Mouse (Mus musculus) adrenal gland, adult 2 months (tissue): ENCODE data around the gene Itch. TPM values are rescaled to one million over a fixed set of nuclear protein-coding genes. Genes with fewer than 3 reads are reported as not detected.
"Not testable (repeated sequence)": the region's sequence is repeated elsewhere in the genome, so short reads cannot be mapped to it uniquely, and the experiment has no call there.

ENCODE experiments used
- DNase-seq: peaks from one replicate; pipeline ENCODE4 v3.0.0; 2021
- polyA plus RNA-seq: library from polyadenylated mRNA; depleted of rRNA; stranded (reverse); fragments of >200 nt; gene quantifications from 2 replicates; pipeline ENCODE4 v1.2.3, GENCODE M21; 2012
- total RNA-seq, 2 experiments: library from RNA; stranded (reverse); gene quantifications; 2 replicates each; pipeline ENCODE4 v1.2.3; 2021

The Itch gene
- total and polyA plus RNA-seq, 3 experiments = 3.6 to 48.2 (median 47.0) TPM

DNA sequence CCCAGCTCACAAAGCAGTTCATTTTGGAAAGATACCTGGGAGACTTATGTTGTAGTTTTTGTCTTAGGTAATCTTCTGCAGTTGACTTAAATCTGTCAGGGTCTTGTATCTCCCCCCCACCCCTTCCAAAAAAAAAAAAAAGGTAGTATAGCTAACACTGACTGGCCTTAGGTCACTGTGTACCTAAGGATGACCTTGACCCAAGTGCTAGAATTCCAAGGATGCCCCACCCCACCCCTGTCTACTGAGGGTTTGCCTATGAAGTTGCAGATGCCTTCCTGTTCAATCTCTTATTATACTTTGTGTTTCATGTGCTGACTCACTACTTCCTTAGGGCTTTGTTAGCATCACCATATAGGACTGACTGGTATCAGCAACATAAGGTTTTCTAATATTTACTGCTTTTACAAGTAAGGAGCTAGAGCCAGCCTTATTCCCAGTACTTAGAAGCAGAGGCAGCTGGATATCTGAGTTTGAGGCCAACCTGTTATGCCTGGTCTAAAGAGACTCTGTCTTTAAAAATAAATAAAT is 8.8 kb downstream of the Itch start:
- no peak for DNase-seq

DNA sequence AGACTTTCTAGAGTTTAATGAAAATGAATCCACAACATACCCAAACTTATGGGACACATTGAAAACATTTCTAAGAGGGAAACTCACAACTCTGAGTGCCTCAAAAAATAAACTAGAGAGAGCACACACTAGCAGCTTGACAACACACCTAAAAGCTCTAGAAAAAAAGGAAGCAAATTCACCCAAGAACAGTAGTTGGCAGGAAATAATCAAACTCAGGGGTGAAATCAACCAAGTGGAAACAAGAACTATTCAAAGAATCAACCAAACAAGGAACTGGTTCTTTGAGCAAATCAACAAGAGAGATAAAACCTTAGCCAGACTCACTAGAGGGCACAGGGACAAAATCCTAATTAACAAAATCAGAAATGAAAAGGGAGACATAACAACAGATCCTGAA is 16.0 kb downstream of the Itch start:
- DNase-seq = not testable (repeated sequence)

DNA sequence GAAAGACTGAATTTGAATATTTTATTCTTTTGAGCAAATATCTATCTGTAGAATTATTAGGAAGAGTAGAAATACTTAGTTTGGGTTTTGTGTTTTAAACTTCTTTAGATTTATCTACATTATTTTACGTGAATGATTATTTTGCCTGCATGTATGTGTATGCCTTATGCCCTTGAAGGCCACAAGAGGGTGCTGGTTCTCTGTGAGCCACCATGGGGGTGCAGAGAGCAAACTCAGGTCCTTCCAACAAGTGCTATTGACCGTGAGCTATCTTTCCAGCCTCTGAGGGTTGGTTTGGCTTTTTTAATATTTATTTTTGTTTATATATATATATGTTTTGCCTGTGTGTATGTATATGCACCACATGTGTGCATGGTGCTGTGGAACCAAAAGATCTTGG is 74.1 kb downstream of the Itch start:
- DNase-seq = peak; percentile 15

DNA sequence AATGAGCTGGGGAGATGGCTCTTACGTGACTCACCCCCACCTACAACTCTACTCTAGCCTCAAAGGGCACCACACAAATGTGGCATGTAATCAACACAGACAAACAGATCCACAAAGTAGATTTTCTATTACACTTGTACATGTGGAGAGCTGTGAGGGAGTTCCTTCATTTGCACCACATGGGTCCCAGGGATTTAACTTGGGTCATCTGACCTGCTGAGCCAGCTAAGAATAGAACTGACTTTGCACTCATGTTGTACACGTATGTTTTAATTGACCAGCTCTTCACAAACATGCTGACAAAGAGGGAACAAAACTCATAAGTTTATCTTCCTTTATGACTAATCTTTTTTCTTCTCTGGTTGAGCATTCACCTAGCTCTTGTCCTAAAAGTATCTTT is 89.8 kb downstream of the Itch start:
- no peak for DNase-seq

DNA sequence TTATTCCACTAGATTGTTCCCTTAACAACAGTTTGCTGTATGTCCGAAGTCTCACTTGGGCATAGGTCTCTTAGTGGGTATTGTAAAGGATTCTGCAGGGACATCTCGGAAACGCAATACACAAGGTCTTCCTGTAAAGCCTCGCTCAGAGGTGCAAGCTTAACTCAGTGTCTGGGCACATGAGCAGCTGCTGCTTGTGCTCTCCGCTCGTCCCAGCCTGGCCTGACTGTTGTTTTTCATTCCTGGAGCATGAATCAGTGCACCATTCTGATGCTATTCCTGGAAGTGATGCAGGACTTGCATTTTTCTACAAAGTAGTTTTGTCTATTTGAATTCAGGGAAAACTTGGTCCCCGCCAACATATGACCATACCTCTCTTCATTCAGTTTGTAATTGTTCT is 91.4 kb downstream of the Itch start:
- peak; percentile 45 for DNase-seq

DNA sequence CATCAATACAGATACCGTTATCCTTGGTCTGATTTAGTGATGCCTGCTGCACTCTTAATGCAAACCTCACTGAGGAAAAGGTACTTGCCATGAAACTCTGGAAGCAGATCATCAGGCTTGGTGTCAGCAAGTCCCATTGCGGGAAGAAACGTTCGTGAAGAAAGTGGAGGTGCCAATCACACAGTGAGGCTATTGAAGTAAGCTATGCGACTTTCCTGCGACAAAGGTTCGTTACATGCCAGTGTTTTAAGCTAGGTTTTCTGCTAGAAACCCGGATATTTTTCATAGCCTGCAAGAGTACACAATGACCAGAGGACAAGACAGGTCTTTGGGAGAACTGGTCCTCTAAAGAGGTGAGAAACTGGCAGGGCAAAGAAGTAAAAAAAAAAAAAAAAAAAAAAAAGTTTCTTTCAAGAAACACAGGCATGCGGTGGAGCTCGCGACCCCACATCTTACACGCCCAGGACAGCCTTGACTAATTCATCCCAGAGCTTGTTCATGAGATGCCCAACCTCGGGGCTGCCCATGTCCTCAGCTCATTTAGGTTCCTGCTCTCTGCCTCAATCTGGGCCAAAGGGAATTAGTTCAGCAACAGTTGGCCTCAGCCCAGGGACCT is 102.5 kb downstream of the Itch start:
- DNase-seq = no peak

DNA sequence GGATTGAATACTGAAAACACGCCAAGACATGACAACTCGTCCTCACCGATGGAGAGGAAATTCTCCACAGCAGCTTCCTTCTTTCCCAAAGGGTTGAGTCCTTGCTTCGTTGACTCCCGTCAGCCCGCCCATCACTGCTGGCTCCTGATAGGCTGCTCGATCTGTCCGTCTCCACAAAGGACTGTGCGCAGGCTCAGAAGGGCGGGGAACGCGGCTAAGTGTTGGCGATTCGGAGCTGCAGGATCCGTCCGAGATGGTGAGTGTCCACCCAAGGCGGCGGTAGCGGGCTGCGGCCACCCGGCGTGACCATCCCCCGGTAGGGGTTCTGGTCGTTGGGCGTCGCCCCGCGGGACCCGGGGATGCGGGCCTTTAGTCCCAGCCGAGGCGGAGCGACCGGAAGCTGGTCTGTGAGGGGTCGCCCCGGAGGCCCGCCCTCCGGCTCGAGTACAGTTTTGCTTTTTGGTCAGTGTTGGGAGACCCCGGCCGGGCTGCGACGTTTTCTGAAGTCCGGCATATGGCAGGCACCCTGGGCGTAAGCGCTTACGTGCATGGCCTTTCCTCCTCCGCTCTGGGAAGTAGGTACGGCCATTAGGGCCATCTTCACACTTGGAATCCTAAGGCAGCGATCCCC is 103.2 kb downstream of the Itch start, which contains the start of gene Dynlrb1:
Gene Dynlrb1, plus strand, starts transcription at position 172 of the 631 bp plus-strand sequence.
- peak; percentile 99 for DNase-seq

DNA sequence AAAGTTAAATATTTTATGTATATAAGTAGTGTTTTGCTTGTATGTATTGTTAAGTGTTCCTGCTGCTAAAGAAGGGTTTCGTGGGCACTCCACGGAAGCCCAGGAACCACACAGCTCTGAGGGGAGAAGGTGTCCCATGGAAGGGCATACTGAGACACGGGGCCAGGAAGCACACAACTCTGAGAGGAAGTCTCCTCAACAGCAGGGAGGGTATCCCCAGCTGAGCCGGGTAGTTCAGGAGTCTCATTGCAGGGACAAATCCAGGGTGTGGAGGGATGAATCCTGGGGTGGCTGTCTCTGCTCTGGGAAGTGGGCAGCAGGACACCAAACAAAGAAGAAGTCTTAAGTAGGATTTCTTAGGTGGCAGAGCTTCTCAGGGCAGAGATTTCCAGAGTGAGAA is 104.0 kb downstream of the Itch start:
- peak; percentile 27 for DNase-seq

DNA sequence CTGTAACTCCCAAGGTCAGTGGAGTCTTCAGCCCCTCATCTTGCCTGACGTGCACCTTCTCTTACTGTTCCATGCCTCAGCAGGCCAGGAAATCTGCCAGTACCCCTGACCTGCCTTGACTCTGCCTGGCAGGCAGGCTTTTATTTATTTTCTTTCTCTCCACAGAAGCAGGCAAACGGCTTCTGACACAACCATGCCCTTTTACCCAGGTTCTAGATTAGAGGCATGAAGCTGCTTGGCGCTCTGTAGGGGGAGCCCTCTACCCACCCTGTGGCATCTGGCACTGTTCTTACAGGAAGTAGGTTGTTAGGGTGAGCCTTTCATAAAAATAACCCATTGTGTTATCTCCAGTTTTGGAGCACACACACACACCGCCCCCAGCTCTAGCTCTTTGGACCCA is 107.6 kb downstream of the Itch start:
- DNase-seq = peak; percentile 90

DNA sequence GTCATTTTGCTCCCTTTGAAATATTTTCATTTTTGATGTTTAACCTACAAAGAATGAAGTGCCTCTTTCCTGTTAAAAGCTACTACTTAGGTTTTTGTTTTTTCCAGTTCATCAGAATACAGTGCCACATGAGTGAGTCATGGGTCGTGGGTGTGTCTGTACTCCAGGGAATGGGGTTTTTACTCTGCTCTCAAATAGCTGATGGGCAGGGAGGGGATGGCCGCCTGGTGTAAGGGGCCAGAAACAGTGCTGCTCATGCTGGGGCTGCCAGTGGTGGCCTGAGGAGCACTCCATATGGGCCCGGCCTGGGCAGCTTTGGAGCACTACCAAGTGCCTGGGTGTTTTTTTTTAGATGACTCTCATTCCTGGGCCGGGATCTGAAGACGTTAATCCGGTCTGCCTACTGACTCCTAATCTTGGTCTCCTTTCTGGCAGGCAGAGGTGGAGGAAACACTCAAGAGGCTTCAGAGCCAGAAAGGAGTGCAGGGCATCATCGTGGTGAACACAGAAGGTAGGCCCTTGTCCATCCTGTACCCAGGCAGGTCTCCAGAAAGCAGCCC is 109.1 kb downstream of the Itch start:
- peak; percentile 74 for DNase-seq

DNA sequence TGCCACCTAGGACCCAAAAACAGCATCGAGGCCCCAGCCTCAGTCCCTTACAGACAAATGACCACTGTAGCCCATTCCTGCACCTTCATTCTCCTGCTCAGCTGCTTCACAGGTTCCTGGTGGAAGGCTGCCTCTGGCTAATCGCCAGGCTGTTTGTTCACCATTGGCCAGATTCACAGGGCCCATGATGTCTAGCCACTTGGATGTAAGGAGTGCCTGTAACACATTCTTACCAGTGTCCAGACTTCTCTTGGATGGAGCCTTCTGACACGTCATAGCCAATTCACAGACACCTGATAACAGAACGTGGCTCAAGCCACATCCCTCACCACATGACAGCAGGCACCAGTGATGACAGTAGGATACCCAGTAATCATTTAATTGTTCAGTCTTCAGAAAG is 112.9 kb downstream of the Itch start:
- DNase-seq = no peak

DNA sequence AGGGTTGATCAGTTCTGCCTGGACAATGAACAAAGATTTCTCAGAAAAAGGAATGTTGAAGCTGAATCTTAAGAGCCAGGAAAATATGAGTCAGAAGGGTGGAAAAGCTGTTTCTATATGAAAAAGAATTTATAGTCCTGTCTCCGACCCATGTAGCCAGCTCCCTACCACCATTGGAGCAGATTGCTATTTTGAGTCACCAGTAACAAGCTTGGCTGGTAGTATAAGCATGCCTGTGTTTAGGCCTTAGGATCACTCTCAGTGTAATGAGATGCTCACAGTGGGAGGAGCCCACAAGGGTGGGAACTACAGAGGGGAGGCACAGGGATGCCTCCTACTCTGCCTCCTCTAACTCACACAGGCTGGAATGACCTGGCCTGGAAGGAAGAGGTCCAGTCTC is 114.9 kb downstream of the Itch start:
- no peak for DNase-seq

DNA sequence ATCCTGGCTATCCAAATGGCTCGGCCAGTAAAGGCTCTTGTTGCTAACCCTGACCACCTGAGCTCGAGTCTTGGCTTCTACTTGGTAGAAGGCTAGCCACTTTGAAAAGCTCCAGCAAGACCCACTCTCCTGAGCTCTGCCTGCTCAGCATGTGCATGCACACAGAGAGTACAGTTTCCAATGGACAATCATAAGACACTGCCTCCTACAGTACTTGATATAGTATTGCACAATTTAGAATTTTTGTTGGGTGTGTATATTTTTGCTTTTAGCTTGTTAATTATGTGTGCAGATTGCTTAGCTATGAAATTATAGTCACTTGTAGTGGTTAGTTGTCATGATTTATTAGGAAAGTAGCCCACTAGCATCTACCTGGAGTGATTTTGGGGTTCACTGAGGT is 115.4 kb downstream of the Itch start:
- no peak for DNase-seq

DNA sequence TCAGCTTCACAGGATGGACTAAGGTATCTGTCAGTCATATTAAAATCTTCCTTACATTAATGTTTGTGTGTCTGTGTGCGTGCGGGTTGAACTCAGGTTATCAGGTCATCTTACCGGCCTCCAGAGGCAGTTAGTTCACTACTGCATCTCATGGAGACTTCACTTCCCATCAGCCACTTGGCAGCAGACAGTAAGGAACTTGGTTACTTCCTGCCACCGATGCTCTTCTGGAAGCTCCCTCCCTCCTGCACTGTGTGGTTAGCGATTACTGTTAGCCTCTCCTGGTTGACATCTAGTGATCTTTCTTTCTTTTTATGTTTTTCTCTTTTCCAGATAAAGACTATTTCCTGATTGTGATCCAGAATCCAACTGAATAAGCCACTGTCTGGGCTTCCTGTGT is 116.3 kb downstream of the Itch start:
- DNase-seq = no peak

DNA sequence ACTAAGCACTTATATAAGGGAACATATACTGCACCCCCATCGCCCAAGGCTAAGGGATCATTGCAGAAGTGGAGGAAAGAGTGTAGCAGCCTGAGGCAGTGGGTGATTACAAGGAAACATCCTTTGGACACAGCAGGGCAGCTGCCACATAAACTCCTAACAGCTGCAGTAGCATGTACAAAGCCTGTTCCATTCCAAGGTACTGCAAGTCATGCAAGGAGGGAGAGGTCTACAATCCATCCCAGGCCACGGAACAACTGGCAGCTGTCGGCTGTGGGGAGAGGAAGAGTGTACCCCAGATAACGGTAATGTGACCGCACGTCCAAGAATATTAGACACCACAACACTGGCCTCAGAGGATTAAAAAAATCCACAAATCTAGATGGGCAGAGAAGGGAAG is 132.2 kb downstream of the Itch start:
- DNase-seq = no peak

DNA sequence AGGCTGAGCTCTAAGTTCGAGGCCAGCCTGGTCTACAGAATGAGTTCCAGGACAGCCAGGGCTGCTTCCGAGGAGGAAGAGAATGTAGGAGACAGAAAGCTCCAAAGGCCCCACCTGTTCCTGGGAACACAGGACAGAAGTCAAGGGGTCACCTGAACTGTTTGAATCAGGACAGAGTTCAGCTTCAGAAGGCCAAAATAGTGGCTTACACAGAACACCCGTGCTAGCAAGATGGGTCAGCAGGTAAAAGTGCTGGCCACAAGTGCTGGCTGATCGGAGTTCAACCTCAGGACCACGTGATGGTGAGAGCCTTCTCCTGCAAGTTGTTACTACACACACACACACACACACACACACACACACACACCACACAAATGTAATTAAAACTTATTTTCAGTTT is 133.6 kb downstream of the Itch start:
- no peak for DNase-seq

DNA sequence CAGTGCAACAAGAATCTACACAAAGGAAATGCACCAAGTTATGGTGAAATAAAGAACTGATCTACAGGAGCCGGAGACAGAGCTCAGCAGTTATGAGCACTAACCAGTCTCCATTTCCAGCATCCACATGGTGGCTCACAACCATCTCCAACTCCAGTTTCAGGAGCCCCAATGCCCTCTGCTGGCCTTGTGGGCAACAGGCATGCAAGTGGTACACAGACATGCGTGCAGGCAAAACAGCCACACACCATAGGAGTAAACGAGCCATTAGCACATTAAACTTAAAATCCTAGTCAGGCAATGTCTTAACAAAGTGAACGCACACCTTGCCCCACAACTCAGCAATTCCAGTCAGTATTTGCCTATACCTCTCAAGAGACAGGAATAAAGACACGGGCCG is 138.6 kb downstream of the Itch start:
- DNase-seq = no peak

DNA sequence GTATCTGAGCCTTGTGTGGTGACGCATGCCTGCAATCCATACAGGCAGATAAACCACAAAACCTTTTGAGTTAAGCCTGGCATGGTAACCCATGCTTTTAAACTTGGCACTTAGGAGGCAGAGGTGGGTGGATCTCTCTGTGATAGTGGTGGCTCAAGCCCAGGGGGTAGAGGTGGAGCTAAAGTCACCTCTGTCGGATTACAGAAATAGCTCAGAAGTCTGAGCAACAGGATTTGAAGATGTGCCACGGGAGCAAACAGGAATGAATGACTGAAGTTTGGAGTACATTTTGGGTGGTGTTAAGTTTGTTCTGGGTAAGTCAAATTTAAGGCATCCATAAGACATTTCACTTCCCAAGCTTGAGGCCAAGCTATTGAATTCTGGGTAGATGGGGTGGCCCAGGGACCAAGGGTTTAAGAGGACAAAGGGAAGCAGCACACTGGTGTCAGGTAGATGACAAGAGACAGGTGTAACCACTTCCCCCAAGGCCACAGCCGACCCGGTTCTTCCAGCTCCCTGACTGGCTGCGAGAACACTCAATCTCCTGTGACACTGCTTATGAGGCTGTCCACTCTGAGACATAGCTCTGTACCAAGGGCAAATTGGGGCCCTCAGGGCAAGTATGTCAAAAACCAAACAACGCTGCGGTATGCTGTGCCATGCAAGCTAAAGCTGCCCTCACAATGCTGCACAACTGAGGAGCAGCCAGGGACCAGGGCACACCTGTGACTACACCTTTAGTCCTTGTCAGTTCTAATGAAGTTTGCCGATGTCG is 139.3 kb downstream of the Itch start:
- DNase-seq = no peak

DNA sequence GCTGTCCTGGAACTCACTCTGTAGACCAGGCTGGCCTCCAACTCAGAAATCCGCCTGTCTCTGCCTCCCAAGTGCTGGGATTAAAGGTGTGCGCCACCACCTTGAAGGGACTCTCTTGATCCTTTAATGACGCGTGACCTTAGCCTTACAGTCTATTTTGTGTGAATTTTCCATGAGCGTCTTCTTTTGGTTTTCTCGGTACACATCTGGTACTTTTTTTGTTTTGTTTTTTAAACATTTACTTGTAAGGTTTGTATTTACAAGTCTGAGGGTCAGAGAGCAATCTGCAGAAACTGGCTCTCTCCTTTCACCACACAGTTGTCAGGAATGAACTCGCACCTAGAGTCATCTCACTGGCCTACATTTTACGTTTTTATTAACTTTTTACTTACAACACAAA is 140.3 kb downstream of the Itch start:
- no peak for DNase-seq

DNA sequence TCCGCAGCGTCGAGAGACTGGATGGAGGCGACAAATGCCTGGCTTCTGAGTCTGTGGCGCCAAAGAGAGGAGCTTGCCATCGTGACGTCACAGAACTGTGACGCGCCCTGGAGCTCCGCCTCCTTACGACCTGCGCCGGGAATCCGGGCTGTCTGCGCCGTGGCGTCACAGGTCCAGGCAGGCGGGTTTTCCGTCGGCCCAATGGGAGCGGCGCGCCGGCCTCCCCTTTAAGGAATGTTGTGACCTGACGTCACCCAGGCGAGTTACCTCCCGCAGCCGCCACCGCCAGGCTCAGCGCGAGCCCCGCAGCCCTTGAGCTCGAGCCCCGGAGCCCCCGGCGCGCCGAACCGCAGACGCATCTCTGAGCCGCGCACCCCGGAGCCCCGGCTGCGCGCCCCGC is 142.9 kb downstream of the Itch start, which contains the start of gene Map1lc3a:
Gene Map1lc3a, plus strand, starts transcription at position 103 of the 400 bp plus-strand sequence.
- peak; percentile 97 for DNase-seq
